Mouse (Mus musculus) CD4-positive, CD25-positive, alpha-beta regulatory T cell (primary cell): ENCODE results near the gene Eci2. TPM values are rescaled to one million over a fixed set of nuclear protein-coding genes. Genes with fewer than 3 reads are reported as not detected.

Experiments used
- polyA plus RNA-seq: library from polyadenylated mRNA; unstranded; fragments of 100-300 nt; shearing (Covaris generic); gene quantifications from one replicate; pipeline ENCODE4 v1.2.1, GENCODE M21; 2017

Gene Eci2
- 59.3 TPM for polyA plus RNA-seq

GRCm38 (mm10) chr13:35026879-35027278 lies at the start of gene Eci2:
Gene Eci2, minus strand, starts transcription at chr13:35027096.

DNA sequence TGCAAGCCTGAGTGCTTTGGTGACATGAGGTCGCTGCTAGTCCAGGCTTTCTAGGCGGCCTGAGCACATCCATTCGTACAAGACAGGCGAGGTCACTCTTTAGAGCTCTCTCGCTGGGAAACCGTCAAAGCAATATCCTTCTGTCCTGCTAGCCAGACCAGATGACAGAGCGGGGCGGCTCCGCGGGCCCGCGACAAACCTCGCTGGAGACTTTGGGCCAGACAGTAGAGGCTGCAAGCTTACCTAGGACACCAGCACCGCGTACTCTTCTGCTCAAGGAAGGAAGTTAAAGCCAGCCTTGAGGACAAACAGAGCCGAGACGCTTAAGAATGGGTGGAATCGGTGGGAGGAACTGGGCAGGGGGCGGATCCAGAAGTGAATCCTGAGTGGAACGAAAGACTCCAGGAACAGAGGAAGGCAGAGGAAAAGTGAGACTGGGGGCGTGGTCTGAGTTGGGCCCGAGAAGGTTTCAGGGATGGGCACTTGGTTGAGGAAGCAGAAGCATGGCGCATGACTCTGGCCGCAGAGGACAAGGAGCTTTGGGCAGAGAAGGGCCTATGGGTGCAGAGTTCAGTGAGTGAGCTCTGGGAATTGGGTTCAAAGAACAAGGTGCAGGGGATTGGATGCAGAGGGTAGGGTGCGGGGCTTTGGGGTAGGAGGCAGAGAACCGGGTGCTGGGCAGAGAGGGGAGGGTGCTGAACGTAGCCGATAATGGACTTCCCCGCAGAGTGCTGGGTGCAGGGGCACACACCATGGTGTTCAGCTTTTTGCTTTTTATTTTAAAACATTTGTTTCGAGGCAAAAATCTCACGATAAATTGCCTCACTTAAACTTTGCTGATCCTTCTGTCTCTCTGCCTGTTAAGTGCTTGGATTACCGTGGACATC lies 63.1 kb downstream of the Eci2 start, which contains the start of gene Eci3:
TSS of gene Eci3 (minus strand) at position 300 of the 887 bp plus-strand sequence.

Other genes with a start within 250 kb of the Eci2 start
- gene Prpf4b, start 151.8 kb downstream of the Eci2 start, polyA plus RNA-seq = 97.7 TPM
- gene Fam217a, start 102.8 kb downstream of the Eci2 start, polyA plus RNA-seq = 0.19 TPM
- gene 4933417A18Rik, start 102.7 kb downstream of the Eci2 start, polyA plus RNA-seq = not detected
- gene Eci3, start 63.3 kb downstream of the Eci2 start, polyA plus RNA-seq = not detected